Mouse (Mus musculus) testis, adult 2 months (tissue): ENCODE measurements around the gene Zdhhc8.

Experiments used
- CTCF ChIP-seq: fragments of 200-500 bp; IDR thresholded peaks from 2 replicates; pipeline ENCODE4 v1.5.1; 2012; ENCODE audit warnings: low read depth, mild to moderate bottlenecking, inconsistent platforms, low read length, moderate library complexity; ENCODE audit not compliant: control insufficient read depth, insufficient read depth, insufficient replicate concordance
- POLR2A ChIP-seq: fragments of 200-500 bp; IDR thresholded peaks from 2 replicates; pipeline ENCODE4 v1.6.1; 2012; ENCODE audit warnings: low read depth, mild to moderate bottlenecking, inconsistent platforms, low read length, moderate library complexity; ENCODE audit not compliant: control insufficient read depth

- no peak for TF ChIP-seq CTCF
- no peak for TF ChIP-seq POLR2A
These were observed 39.9 kb downstream of the Zdhhc8 start for GRCm38 (mm10) chr16:18195068-18195467.
